Mouse (Mus musculus): Measurements from ENCODE around the gene Suds3.

Gene Suds3

DNA sequence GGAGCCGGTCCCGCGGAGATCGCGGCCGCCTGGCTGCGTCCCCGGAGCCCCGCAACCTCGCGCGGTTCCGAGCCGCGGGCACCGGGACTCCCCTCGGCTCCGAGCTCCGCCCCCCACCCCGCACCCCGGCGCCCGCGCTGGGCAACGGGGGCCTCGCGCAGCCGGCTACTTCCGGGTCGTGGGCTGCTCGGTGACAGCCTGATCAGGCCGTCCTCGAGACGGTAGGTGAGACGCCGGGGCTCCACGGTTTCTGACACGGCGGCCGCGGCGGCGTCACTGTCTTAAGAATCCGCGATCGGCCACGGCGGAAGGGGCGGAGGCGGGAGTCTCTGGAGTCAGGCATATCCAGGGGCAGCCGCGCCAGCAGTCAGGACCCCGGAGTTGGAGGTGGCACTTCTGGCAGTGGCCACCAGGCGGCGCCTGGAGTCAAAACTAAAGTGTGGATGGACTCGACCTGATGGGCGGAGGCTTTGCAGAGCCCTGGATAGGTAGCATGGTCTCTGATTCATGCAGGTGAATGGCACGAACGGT lies at the start of gene Suds3:
TSS of gene Suds3 (minus strand) at position 278 of the 531 bp plus-strand sequence.
- peak; percentile 88 to 96 for DNase-seq (ENCODE audit: low spot score in 2 of 2)

DNA sequence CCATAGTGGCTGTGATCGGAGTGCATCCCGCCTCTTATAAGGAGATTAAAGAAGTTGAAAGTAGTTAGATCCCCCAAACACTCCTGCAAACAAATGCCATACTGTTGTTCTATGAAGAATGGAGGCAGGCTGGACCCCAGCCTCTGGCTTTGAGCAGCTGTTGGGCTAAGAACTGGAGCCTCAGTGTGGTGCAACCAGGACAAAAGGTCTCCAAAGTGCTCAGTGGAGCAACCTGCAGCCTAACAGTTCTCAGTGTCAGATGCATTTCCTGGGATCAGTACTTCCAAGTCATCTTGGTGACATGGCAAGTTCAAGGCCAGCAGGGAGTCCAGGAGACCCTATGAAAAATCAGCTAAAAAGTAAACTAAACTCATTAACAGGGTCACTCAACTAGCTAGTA lies 49.0 kb upstream of the Suds3 start:
- no peak for DNase-seq (ENCODE audit: low spot score in 2 of 2)

DNA sequence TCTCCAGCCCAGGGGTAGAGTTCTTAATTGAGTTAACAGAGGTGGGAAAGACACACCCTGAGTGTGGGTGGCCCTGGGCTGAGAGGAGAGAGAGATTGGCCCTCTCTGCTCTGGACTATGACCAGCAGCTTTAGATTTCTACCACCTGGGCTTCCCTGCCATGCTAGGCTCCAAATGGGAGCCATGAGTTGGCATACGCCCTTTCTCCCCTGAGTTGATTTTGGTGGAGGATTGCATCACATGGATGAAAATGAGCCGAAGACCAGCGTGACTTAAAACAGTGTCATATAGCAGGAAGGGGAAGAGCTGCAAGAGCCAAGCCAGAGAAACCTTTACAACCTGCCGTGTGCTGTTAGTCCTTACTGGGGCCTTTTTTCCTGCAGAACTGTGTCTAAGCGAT lies 48.6 kb upstream of the Suds3 start:
- no peak for DNase-seq (ENCODE audit: low spot score in 2 of 2)

DNA sequence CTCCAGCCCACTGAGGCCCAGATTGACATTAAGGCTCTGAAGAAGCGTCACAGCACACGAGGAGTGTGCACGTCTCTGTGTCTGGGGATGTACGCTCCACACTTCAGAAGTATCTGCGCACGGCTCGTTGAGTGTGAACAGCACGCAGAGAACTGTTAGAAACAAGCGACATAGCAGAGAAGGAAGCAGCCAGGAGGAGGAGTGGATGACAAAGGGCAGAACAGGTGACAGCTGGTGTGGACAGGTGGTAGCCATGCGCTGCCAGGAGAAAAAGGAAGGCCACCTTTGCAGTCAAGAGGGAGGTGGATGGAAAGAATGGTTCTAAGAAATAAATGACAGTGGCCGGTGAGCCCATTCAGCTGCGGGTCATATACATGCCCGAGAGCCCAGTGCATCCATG lies 47.9 kb upstream of the Suds3 start:
- no peak for DNase-seq (ENCODE audit: low spot score in 2 of 2)

- DNase-seq (ENCODE audit: low spot score in 2 of 2), result no peak
Measured at GRCm38 (mm10) chr5:117160499-117160898, 44.6 kb upstream of the Suds3 start.

DNA sequence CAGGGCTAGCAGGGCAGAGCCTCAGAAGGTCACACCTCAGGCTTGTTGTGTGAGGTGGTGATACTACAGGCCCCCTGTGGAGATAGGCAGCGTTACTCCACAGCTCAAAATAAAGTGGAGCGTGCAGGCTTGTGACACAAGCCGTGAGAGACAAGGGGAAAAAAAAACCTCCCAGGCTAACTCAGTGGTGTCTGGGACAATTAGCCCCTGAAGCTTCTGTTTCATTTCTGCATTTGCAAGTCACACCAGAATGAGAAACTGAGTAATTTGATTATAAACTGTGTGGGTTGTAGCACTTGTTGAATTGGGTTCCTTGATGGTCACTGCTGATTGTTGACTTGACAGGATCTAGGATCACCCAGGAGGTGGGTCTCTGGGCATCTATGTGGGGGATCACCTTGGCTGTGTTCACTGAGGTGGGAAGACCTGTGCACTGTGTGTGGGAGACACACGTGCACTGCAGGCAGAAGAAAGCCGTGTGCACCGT lies 43.9 kb upstream of the Suds3 start:
- no peak for DNase-seq (ENCODE audit: low spot score in 2 of 2)

DNA sequence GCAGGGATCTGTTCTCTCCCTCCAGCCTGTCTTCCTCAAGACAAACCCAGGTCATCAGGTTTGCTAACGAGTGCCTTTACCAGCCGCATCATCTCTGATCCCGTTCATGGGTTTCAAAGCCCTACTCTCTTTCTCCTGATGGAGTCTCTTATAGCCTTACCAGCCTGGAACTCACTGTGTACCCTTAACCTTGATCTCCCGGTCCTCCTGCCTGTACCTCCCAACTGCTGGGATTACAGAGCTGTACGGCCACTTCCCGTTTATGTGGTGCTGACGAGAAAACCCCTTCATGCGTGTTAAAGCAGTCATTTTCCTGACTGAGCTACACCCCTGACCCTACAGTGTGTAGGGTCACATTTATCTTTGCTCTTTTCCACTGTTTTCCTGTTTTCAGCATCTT lies 43.4 kb upstream of the Suds3 start:
- DNase-seq (ENCODE audit: low spot score in 2 of 2), result no peak

GRCm38 (mm10) chr5:117158335-117159018 lies 42.6 kb upstream of the Suds3 start:
- DNase-seq (ENCODE audit: low spot score in 2 of 2), result no peak

- no peak for DNase-seq (ENCODE audit: low spot score in 2 of 2)
Measured at GRCm38 (mm10) chr5:117153527-117154091, 37.7 kb upstream of the Suds3 start.

DNA sequence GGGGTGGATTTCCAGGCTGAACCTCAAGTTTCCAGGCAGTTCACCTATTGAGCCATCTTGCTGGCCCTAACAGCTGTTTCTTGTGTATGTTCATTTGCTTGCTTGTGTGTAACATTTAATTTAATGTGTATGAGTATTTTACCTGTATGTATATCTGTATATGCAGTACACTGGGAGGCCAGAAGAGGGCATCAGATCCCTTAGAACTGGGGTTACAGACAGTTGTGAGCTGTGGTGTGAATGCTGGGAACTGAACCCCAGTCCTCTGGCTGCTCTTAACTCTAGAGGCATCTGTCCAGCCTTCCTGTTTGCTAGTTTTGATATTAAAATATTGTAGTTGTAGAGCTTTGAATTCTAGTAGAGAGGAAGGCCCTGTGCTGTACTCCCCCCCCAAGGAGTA lies 37.0 kb upstream of the Suds3 start:
- no peak for DNase-seq (ENCODE audit: low spot score in 2 of 2)

DNA sequence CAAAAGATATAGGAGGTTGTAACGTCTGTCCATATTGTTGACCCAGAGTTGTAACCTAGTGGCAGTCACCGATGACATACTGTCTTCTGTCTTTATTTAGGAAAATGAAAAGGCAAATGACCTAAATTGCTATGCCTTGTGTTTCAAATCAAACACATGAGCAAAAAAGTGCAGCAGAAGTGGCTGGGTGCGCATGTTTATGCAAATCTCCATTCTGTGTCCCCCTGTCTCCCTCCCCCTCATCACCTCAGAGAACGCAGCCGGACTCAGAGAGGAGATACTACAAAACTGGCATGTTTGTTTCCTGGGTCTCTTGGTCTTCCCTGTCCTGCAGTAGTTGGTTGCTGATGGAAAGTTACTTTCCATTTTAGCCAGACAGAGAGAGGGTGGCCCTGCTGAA lies 34.2 kb upstream of the Suds3 start:
- no peak for DNase-seq (ENCODE audit: low spot score in 2 of 2)

DNA sequence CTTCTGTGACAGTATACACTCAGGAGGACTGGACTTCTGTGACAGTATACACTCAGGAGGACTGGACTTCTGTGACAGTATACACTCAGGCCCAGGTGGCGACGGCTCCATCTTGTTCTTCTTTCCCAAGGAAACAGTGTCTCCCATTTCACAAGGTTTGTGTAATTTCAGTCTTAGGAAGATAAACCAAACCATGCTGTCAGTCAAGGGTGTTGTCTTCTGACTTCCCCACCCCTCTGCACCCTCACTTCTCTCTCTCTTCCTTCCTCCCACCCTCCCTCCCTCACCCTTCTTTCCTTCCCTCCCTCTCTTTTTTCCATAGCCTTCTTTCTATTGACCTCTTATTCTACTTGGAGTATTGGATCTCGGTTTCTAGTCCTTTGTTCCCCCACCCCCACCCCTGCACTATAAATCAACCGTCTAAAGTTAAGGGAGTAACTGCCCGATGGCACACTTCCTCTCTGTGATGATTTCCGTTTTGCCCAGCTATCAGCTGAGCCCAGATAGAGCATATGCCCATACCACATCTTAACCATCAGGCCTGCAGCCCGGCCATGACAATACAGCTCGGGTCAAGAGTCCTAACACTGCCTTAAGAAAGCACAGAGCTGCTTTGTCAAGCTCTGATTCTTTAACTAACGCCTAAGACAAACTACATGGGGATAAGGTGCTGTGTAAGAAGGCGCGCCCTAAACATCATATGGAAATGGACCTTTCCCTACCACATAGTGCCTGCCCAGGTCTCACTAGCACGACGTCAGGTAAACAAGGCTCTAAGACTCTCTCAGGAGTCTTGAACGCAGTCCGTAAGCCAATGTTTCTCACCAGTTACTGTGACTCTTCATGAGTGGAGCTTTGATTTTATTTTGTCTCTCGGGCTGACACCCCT lies 33.4 kb upstream of the Suds3 start:
- no peak for DNase-seq (ENCODE audit: low spot score in 2 of 2)

GRCm38 (mm10) chr5:117147187-117148095 lies 31.5 kb upstream of the Suds3 start:
- DNase-seq (ENCODE audit: low spot score in 2 of 2), result no peak

DNA sequence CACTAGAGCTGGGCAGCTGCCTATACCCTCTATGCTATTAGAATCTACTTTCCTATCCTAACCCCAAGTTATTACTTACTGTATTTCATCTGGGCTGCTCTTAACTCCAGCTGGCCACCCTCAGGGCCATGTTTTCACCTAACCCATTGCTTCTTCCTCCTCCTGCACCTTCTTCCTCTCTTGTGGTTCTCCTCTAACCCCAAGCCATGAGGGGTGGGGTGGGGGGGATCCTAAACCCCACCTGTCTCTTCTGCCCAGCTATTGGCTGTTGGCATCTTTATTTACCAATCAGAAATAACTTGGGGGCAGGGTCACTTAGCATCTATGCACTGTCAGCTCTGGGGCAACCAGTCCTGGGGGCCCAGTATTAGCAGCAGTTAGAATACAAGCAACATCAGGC lies 30.3 kb upstream of the Suds3 start:
- DNase-seq (ENCODE audit: low spot score in 2 of 2), result no peak

- no peak for DNase-seq (ENCODE audit: low spot score in 2 of 2)
Measured at GRCm38 (mm10) chr5:117143721-117144135, 27.8 kb upstream of the Suds3 start.

GRCm38 (mm10) chr5:117140374-117140773 lies 24.5 kb upstream of the Suds3 start:
- no peak for DNase-seq (ENCODE audit: low spot score in 2 of 2)

- DNase-seq (ENCODE audit: low spot score in 2 of 2), result no peak
Measured at GRCm38 (mm10) chr5:117139822-117140221, 23.9 kb upstream of the Suds3 start.

GRCm38 (mm10) chr5:117138295-117138988 lies 22.5 kb upstream of the Suds3 start:
- DNase-seq (ENCODE audit: low spot score in 2 of 2), result no peak

DNA sequence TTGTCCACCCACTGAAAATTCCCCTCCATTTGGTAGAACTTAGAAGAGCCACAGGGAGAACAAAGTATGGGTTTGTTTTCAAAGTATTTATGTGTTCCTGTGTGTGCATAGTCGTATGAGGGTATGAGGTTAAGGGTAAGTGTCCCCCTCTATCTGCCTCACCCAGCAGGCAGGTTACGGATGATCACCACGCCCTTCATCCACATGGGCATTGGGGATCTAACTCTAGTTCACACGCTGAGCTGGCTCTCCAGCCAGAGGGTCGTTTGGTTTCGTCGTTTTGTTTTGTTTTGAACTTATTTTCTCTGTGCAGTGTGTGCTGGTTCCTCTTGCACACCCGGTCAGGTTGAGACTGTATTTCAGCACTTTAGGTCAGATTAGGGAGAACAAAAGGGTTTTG lies 21.7 kb upstream of the Suds3 start:
- DNase-seq (ENCODE audit: low spot score in 2 of 2), result no peak

- no peak for DNase-seq (ENCODE audit: low spot score in 2 of 2)
Measured at GRCm38 (mm10) chr5:117137011-117137410, 21.1 kb upstream of the Suds3 start.

- DNase-seq (ENCODE audit: low spot score in 2 of 2), result no peak
Measured at GRCm38 (mm10) chr5:117136570-117136969, 20.7 kb upstream of the Suds3 start.

All from frontal cortex, postnatal 10 days (tissue).